Mouse (Mus musculus) urinary bladder, postnatal 36 days (tissue): ENCODE measurements around the gene Nuak1.
A peak's percentile ranks its signal among the peaks of the same experiment; 100 is the strongest.

Source experiments
- DNase-seq, 2 experiments: peaks; one replicate each; pipeline ENCODE4 v3.0.0; 2022; ENCODE audit warnings: low spot score in 2 of 2, mixed read lengths in 1 of 2

The Nuak1 gene

GRCm38 (mm10) chr10:84411122-84412105, 29.0 kb downstream of the Nuak1 start:
- DNase-seq: no peak

DNA sequence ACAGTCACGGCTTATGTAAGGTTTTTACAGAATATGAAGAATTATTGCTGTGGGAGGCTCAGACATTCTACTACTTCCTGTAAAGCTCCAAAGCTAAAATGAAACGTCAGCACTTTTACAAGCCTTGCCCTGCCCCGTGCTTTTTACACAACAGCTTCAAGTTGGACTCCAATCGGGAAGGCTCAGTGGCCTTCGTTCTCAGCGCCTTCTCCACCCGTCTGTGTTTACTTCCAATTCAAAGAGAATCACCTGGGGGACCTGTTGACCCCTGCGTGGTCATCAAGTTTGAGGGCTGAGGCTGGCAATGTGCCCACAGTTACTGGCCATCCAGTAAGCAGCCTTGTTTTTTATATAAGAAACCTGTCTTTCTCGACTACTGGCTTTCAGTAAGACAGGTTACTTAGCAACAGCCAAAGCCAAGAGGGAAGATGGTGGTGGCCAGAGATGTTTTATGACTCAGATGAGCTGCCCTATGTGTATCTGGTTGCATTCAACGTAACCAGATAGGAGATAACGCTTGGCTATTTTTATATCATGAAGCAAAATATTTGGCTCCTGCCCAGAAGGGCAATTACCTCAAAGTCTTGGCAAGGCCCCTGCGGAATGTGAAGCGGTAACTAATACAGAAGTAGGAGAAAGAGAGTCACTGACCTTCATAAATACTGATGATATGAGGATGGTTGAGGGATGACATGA, 31.3 kb downstream of the Nuak1 start:
- peak in 1 of 2 experiments; percentile 37 for DNase-seq

DNA sequence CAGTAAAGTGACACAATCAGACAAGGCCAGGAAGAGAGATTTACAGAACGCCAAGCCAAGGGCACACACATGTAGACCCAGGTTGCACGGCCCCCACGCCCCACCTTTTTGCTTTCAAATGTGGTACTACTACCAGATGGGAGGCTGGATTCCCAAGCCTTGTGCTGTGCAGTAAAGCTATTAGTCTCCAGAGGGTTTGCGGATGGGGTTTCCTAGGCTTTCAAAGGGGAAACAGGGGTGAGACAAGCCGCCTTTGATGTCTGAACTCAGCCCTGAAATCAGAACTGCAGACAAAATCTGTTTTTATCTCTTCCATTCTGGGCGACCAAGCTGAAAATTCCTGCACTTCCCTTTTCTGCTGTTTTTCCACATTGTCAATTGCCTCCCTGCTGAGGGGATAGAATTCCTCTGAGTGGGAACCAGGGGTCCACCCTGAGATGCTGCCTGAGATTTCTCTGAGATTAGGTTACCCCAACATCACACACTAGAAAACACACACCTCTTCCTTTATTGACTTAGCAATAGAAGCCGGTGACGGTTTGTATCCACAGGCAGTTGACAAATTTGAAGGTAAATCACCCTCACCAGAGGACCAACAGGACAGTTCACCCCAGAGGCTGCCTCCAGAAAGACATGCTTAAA, 35.1 kb downstream of the Nuak1 start:
- DNase-seq: no peak

DNA sequence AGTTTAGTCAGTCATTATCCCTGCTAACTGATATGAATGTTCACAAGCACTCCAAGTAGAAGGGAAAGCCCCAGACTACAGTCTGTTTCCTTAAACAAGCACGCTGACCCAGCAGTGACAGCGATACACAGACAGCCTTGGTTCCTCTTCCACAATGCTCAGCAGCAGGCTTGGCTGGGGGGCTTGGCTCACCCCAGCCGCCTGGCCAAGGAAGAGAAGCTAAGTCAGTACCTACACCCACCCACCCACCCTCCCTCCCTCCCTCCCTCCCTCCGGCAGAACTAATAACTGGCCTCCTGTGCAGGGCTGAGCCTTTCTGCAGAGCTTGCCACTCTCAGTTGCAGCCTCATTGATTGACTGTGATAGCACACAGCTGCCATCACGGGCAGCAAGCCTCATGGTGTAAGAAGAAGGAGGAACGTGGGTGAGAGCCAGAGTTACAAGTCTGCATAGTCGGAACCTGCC, 38.5 kb downstream of the Nuak1 start:
- no peak for DNase-seq

GRCm38 (mm10) chr10:84401189-84401588, 39.2 kb downstream of the Nuak1 start:
- no peak for DNase-seq

- DNase-seq: no peak
These were observed 40.2 kb downstream of the Nuak1 start for GRCm38 (mm10) chr10:84400037-84400681.

GRCm38 (mm10) chr10:84397276-84397675, 43.1 kb downstream of the Nuak1 start:
- no peak for DNase-seq

DNA sequence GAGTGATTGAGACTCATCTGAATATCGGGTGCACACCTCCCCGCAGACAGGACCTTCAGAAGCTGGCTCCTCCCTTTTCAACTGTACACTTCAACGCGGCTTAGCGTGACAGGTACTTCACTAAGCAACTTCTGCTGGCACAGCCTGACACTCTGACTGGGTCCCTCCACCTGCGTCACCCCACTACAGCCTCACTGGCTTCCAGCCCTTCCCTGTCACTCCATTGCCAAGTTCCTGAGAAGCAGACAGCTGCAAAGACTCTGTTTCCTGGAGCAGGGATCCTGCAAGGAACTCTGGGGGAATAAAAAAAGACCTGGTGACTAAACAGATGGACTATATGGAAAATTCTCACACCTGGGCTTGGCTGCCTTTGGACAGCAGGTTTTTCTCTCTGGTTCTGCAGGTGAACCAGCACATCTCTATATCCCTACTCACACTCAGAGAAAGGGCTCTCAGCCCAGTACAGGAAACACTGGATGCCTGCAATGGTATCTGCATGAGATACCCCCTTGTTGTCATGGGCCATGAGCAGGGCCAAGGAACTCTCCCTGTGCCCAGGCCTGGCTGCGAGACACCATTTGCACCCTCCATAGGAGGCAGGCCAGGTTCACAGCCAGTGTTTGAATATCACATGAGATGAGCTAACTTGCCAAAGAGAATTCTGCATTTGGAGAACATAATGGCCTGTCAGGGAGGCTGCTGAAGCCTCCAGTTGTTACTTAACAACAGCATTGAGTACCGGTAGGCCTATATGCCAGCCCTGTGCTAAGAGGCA, 44.3 kb downstream of the Nuak1 start:
- no peak for DNase-seq

DNA sequence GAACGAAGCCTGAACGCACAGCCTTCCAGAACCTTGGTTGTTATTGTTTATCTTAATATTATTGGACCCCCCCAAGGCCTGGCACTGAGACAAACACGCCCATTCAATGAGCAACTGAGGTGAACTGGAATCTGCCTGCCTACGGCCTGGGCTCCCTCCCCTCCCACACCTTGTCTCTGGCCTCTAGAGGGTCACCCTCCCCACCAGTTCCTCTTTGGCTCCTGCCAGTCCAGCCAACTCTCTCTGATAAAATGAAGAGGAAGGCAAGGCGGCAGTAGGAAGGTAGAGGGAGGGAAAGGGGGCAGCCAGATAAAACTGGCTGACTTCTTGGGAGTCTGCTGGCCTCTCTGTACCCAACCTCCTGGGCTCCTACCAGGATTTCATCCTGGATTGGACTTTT, 45.1 kb downstream of the Nuak1 start:
- no peak for DNase-seq

GRCm38 (mm10) chr10:84393881-84394280, 46.5 kb downstream of the Nuak1 start:
- no peak for DNase-seq

- DNase-seq: no peak
These were observed 47.0 kb downstream of the Nuak1 start for GRCm38 (mm10) chr10:84393405-84393804.

DNA sequence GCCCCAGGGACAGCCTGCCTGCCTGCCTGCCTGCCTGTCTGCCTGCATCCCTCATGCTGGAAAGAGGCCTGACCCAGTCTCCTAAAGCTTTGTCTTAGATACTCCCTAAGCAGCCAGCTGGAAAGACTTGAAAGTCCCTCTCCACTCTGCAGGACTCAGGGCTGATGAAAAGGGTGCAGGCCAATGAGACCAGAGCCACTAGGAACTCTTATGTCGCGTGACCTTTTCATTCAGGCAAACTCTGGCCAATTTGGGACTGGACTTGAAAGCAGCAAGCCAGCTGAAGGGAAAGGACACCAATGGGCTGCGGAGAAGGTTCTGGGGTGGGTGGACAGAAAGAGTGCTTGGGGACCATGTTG, 47.7 kb downstream of the Nuak1 start:
- no peak for DNase-seq

DNA sequence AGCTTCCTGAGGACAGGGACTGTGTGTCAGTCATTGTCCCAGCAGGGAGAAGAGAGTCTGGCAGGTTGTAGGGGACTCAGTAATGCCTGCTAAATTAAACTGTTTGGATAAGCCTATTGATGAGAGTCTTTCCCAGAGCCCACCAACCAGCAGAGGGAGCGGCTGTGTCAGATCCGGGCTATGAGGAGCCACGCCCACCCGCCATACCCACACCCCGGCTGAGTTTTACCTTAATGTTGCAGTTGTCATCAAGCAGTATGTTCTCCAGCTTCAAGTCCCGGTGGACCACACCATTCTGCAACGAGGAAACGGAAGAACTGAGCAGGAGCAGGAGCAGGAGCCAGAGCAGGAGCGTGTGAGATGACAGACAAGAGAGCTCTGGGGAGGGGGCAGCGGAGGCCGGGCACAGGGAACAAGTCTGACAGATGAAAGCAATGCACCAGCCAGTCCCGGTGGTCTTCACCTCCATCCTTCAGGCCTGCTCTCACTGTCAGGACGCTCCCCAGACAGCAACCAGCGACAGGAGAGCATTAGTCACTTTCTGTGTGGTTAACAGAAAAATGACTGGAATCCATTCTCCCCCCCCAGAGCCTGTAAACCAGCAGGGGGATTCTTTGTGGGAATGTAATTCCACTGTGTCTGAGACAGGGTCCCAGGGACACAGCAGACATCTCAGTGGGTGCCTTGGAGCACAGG, 48.2 kb downstream of the Nuak1 start:
- no peak for DNase-seq

- no peak for DNase-seq
These were observed 50.7 kb downstream of the Nuak1 start for GRCm38 (mm10) chr10:84389707-84390106.

DNA sequence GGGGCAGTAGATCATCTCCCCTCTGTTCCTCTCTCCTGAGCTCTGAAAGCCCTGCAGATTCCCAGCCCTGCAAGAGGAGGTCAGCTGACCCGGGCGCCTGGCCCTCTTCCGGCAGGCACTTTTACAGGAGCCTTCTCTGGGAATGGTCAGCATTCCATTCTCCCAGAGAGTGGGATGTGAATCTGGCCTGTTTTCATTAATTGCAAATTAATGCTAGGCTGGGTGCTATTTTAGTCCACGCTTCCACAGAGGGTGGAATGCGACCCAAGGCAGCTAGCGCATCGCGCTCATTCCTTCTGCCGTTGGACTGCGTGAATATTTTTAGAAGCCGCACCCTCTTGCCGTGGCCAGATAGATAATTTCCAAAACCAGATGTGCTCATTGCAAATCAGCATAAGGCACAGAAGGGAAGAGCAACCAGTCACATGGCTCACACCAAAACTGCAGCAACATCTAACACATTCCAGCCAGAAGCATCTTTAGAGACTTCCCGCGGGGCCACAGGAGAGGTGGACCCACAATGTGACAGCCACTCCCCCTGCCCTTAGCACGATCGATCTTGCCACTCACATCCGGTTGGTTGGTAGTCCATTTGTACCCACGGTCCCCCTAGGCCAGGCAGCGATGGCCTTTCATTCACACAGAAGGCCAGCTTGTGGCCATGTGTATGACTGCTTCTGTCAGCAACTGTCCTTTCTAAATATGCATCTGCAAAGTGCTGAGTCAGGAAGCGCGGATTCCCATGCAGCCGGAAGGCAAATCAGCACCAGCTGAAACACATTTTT, 51.8 kb downstream of the Nuak1 start:
- no peak for DNase-seq

- no peak for DNase-seq
These were observed 53.1 kb downstream of the Nuak1 start for GRCm38 (mm10) chr10:84387338-84387737.

- no peak for DNase-seq
These were observed 53.7 kb downstream of the Nuak1 start for GRCm38 (mm10) chr10:84386625-84387242.

- no peak for DNase-seq
These were observed 54.2 kb downstream of the Nuak1 start for GRCm38 (mm10) chr10:84386214-84386613.

- DNase-seq: no peak
These were observed 55.6 kb downstream of the Nuak1 start for GRCm38 (mm10) chr10:84384761-84385160.
